Comparison of ENCODE assay signal across 10 mouse cellular contexts in the genomic region with DNA sequence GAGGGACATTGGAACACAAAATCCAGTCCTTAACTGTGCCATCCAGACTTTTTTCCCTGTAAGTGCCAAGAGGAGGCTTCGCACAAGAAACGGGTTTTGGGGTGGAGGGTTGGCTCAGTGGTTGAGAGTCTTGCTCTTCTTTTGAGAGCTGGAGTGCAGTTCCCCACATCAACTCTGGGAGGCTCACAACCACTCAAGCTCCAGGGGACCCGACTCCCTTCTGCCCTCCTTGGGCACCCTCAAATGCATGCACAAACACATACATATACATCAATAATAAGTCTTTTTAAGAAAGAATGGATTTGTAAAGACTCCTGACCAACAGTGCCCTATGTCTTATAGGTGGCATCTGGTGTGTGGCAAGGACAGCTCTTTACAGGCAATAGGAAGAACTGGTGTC. TPM values are rescaled to one million over a fixed set of nuclear protein-coding genes. Genes with fewer than 3 reads are reported as not detected.
DNase-seq lines count a peak whose midpoint lies in the region; ATAC-seq and TF ChIP-seq lines count a peak whose summit lies in the region.
"Had no signal": no experiment of that assay in that cellular context is flagged by ENCODE, and none has a peak within 500 bp of the region (broad histone marks: within the 10 kb centered on the region; RNA-seq: fewer than 3 reads in every experiment).

No protein-coding gene starts in this region.

- no peaks in the 10 kb centered on the region for H3K79me2 ChIP-seq in heart, adult 2 months (replicated peaks; ENCODE audit: control insufficient read depth, insufficient read depth, low read length)
- no peaks in the 10 kb centered on the region for H3K79me2 ChIP-seq in MEL (ENCODE audit: control insufficient read depth, insufficient read depth, low read length, poor library complexity)

- no peak for DNase-seq in heart, adult 2 months
- no peak for DNase-seq in heart, postnatal 4 days
- no peak for DNase-seq in lung, embryonic 14.5 days
- DNase-seq in lung, postnatal 36 days: no peak
- DNase-seq in MEL (ENCODE audit: low read depth, low spot score): no peak
- DNase-seq in limb, embryonic 10.5 days (ENCODE audit: low spot score): no peak
- no peak for DNase-seq in testis, postnatal 14 days (ENCODE audit: low spot score)
- DNase-seq: cerebellum, postnatal 14 days had no signal

- H3K27me3 ChIP-seq in heart, adult 2 months (ENCODE audit: control insufficient read depth, insufficient read depth, low read length): no peaks in the 10 kb centered on the region; the same call in 1 of the 2 replicates
- H3K27me3 ChIP-seq in lung, embryonic 14.5 days (ENCODE audit: insufficient read depth, low read length): no peaks in the 10 kb centered on the region
- peaks cover 0 to 3% of the 10 kb centered on the region in 2 experiments; a peak in 1 of 4 replicates for H3K27me3 ChIP-seq in MEL (ENCODE audit: control insufficient read depth in 1 of 2, insufficient read depth in 2 of 2, low read length in 2 of 2)
- H3K27me3 ChIP-seq in limb, embryonic 10.5 days (ENCODE audit: low read depth, poor library complexity, severe bottlenecking): no peaks in the 10 kb centered on the region

- intact Hi-C loops in heart, adult 2 months (cut with DNase I): no loop called here

- no peak for TF ChIP-seq RAD21 in MEL (IDR thresholded peaks at IDR 0.05; ENCODE audit: low read depth, low read length)

- TF ChIP-seq POLR2A in heart, adult 2 months (IDR thresholded peaks at IDR 0.05; ENCODE audit: insufficient read depth, low read depth, low read length): no peak
- no peak for TF ChIP-seq POLR2A in MEL (IDR thresholded peaks at IDR 0.05; ENCODE audit: control insufficient read depth in 1 of 2, insufficient read depth in 1 of 2, low read depth in 1 of 2, low read length in 2 of 2, poor library complexity in 1 of 2)

- TF ChIP-seq EP300 in heart, adult 2 months (IDR thresholded peaks at IDR 0.05; ENCODE audit: insufficient read depth, low read depth, low read length): no peak
- no peak for TF ChIP-seq EP300 in MEL (IDR thresholded peaks at IDR 0.05; ENCODE audit: low read depth in 1 of 2, low read length in 2 of 2)

- 56% methylated on average over 3 of the region's 3 CpGs for WGBS in heart, adult 2 months
- WGBS in lung, embryonic 14.5 days: 57% methylated on average over 3 of the region's 3 CpGs
- WGBS in limb, embryonic 10.5 days: 82% methylated on average over 3 of the region's 3 CpGs

- H3K36me3 ChIP-seq in heart, adult 2 months (ENCODE audit: control insufficient read depth, insufficient read depth, low read length): no peaks in the 10 kb centered on the region
- H3K36me3 ChIP-seq in lung, embryonic 14.5 days (ENCODE audit: insufficient read depth): no peaks in the 10 kb centered on the region
- peaks cover 0 to under 1% of the 10 kb centered on the region in 2 experiments; a peak in 1 of 4 replicates for H3K36me3 ChIP-seq in MEL (ENCODE audit: control insufficient read depth in 1 of 2, insufficient read depth in 2 of 2, low read length in 2 of 2)
- no peaks in the 10 kb centered on the region for H3K36me3 ChIP-seq in limb, embryonic 10.5 days

- ATAC-seq in lung, embryonic 14.5 days (ENCODE audit: insufficient read depth): no peak
- peak; percentile 39; the same call in 1 of the 2 replicates for ATAC-seq in megakaryocyte progenitor cell, adult 5-6 weeks (replicated peaks; ENCODE audit: poor library complexity)

- no peak overlapping the region for H3K9ac ChIP-seq in heart, adult 2 months (ENCODE audit: low read depth, low read length)
- no peak overlapping the region for H3K9ac ChIP-seq in lung, embryonic 14.5 days
- no peak overlapping the region for H3K9ac ChIP-seq in MEL (ENCODE audit: control insufficient read depth, low read depth, low read length, poor library complexity, severe bottlenecking)

- no peak overlapping the region for H3K27ac ChIP-seq in heart, adult 2 months
- H3K27ac ChIP-seq in lung, embryonic 14.5 days (ENCODE audit: low read depth): no peak overlapping the region
- no peak overlapping the region for H3K27ac ChIP-seq in MEL (ENCODE audit: control insufficient read depth, low read depth, low read length)
- H3K27ac ChIP-seq in limb, embryonic 10.5 days: no peak overlapping the region

- H3K4me1 ChIP-seq in heart, adult 2 months (ENCODE audit: control insufficient read depth, insufficient read depth, low read length): no peaks in the 10 kb centered on the region
- no peaks in the 10 kb centered on the region for H3K4me1 ChIP-seq in lung, embryonic 14.5 days (ENCODE audit: insufficient read depth)
- peaks cover 0 to 2% of the 10 kb centered on the region in 2 experiments; a peak in 1 of 4 replicates for H3K4me1 ChIP-seq in MEL (ENCODE audit: control insufficient read depth in 1 of 2, insufficient read depth in 2 of 2, low read length in 2 of 2)
- 0 out of 2 replicates have a peak, but pooled peaks cover 4% of the 10 kb centered on the region for H3K4me1 ChIP-seq in limb, embryonic 10.5 days

- no peaks in the 10 kb centered on the region for H3K9me3 ChIP-seq in lung, embryonic 14.5 days (ENCODE audit: low read depth, low read length)
- no peaks in the 10 kb centered on the region for H3K9me3 ChIP-seq in MEL (replicated peaks; ENCODE audit: insufficient read depth, low read length)
- H3K9me3 ChIP-seq in limb, embryonic 10.5 days (replicated peaks): no peaks in the 10 kb centered on the region
- H3K9me3 ChIP-seq: megakaryocyte, embryonic 14.5 days had no signal

- peak; percentile 22; the same call in 1 of the 2 replicates for TF ChIP-seq CTCF in heart, adult 2 months (IDR thresholded peaks at IDR 0.05)
- peak; percentile 33 for TF ChIP-seq CTCF in lung, embryonic 14.5 days (IDR thresholded peaks at IDR 0.05; ENCODE audit: low read depth)
- TF ChIP-seq CTCF in MEL (IDR thresholded peaks at IDR 0.05 in 2 of 3, conservative IDR thresholded peaks at IDR 0.05 in 1 of 3; ENCODE audit: control insufficient read depth in 1 of 3, insufficient read depth in 1 of 3, low read depth in 2 of 3, low read length in 3 of 3, poor library complexity in 1 of 3, severe bottlenecking in 1 of 3): 0 out of 6 replicates have a peak, but pooled peaks of 1 of the 3 experiments have one; percentile 0

- no peak overlapping the region for H3K4me2 ChIP-seq in lung, embryonic 14.5 days

- H3K4me3 ChIP-seq in heart, adult 2 months: no peak overlapping the region
- no peak overlapping the region for H3K4me3 ChIP-seq in lung, embryonic 14.5 days (ENCODE audit: low read depth, low read length)
- H3K4me3 ChIP-seq in MEL (ENCODE audit: control insufficient read depth in 1 of 2, insufficient read depth in 1 of 2, low read depth in 2 of 2, low read length in 2 of 2): no peak overlapping the region
- H3K4me3 ChIP-seq in limb, embryonic 10.5 days: no peak overlapping the region
- H3K4me3 ChIP-seq: megakaryocyte, embryonic 14.5 days had no signal

TF ChIP-seq in MEL, 35 proteins besides CTCF, POLR2A, EP300 and RAD21:
- no peak for TF ChIP-seq NRF1 (IDR thresholded peaks at IDR 0.05; ENCODE audit: insufficient read depth, low read depth, low read length, poor library complexity, severe bottlenecking)
- no peak for TF ChIP-seq TBP (IDR thresholded peaks at IDR 0.05; ENCODE audit: low read depth, low read length)
- TF ChIP-seq SMC3 (IDR thresholded peaks at IDR 0.05; ENCODE audit: low read depth, low read length): 0 out of 2 replicates have a peak, but pooled peaks have one; percentile 6

RNA-seq across cellular contexts. Expression of a gene that starts 35.6 kb away (rescaled TPM):
- 10 to 100 TPM; 33.6 to 43.3 TPM for total RNA-seq in heart, adult 2 months (2021)
- 15.6 and 28.6 TPM in 2 replicates for polyA plus RNA-seq in heart, adult 2 months (2012; rRNA removed)
- 100 to 1,000 TPM; 113 to 120 TPM for total RNA-seq in heart, postnatal 4 days (2021)
- 415 and 429 TPM in 2 replicates for polyA plus RNA-seq in lung, embryonic 14.5 days (2014; fragmentation: Nextera tagmentation; extraction: Ambion mirVana)
- total RNA-seq in MEL (2012; rRNA removed): 263 and 275 TPM in 2 replicates
- 100 to 1,000 TPM; 154 to 286 TPM for polyA plus RNA-seq in MEL (2012; ENCODE audit: insufficient read depth in 1 of 2, insufficient read length in 2 of 2, low read depth in 1 of 2, low replicate concordance in 2 of 2, missing spikeins in 1 of 2)
- total RNA-seq in megakaryocyte progenitor cell, adult 5-6 weeks (2015): 354 and 364 TPM in 2 replicates
- total RNA-seq in megakaryocyte progenitor cell, adult 5-6 weeks (2017): 493 and 597 TPM in 2 replicates
- 510 and 520 TPM in 2 replicates for polyA plus RNA-seq in limb, embryonic 10.5 days (2016; fragmentation: Nextera tagmentation; extraction: Ambion mirVana)
